Comparison of ENCODE assay signal across 40 mouse cellular contexts in genomic region chr10:77772142-77772541, GRCm38 (mm10). TPM values are rescaled to one million over a fixed set of nuclear protein-coding genes. Genes with fewer than 3 reads are reported as not detected.
"Had no signal": no experiment of that assay in that cellular context is flagged by ENCODE, and none has a peak within 500 bp of the region (broad histone marks: within the 10 kb centered on the region; RNA-seq: fewer than 3 reads in every experiment).

No protein-coding gene starts in this region.

RNA-seq across cellular contexts. Expression of gene Gm3238, which starts 1.0 kb away (rescaled TPM):
- total RNA-seq: left cerebral cortex, postnatal 10 days; left cerebral cortex, postnatal 14 days; left cerebral cortex, postnatal 25 days; left cerebral cortex, postnatal 36 days; left cerebral cortex, postnatal 4 days; liver, adult 2 months; megakaryocyte progenitor cell, adult 5-6 weeks; megakaryocyte, adult 5-6 weeks; megakaryocyte-erythroid progenitor cell, adult 5-6 weeks; midbrain, postnatal 0 days; monocyte, adult 5-6 weeks had no signal
- polyA plus RNA-seq: limb, embryonic 10.5 days; limb, embryonic 11.5 days; limb, embryonic 12.5 days; limb, embryonic 13.5 days; limb, embryonic 14.5 days; limb, embryonic 15.5 days; liver, adult 2 months; liver, embryonic 11.5 days; liver, embryonic 12.5 days; liver, embryonic 13.5 days; liver, embryonic 14.5 days; liver, embryonic 15.5 days; liver, embryonic 16.5 days; liver, postnatal 0 days; lung, adult 2 months; lung, embryonic 14.5 days; lung, embryonic 15.5 days; lung, embryonic 16.5 days; lung, postnatal 0 days; macrophage; midbrain, embryonic 10.5 days; midbrain, embryonic 11.5 days; midbrain, embryonic 12.5 days; midbrain, embryonic 13.5 days; midbrain, embryonic 14.5 days; midbrain, embryonic 15.5 days; midbrain, embryonic 16.5 days; midbrain, postnatal 0 days; myocyte; neural tube, embryonic 11.5 days; neural tube, embryonic 12.5 days had no signal

RNA-seq across cellular contexts. Expression of gene Gm7138, which starts 4.6 kb away (rescaled TPM):
- total RNA-seq: left cerebral cortex, postnatal 10 days; left cerebral cortex, postnatal 14 days; left cerebral cortex, postnatal 25 days; left cerebral cortex, postnatal 36 days; left cerebral cortex, postnatal 4 days; liver, adult 2 months; megakaryocyte progenitor cell, adult 5-6 weeks; megakaryocyte, adult 5-6 weeks; megakaryocyte-erythroid progenitor cell, adult 5-6 weeks; midbrain, postnatal 0 days; monocyte, adult 5-6 weeks had no signal
- polyA plus RNA-seq: limb, embryonic 10.5 days; limb, embryonic 11.5 days; limb, embryonic 12.5 days; limb, embryonic 13.5 days; limb, embryonic 14.5 days; limb, embryonic 15.5 days; liver, adult 2 months; liver, embryonic 11.5 days; liver, embryonic 12.5 days; liver, embryonic 13.5 days; liver, embryonic 14.5 days; liver, embryonic 15.5 days; liver, embryonic 16.5 days; liver, postnatal 0 days; lung, adult 2 months; lung, embryonic 14.5 days; lung, embryonic 15.5 days; lung, embryonic 16.5 days; lung, postnatal 0 days; macrophage; midbrain, embryonic 10.5 days; midbrain, embryonic 11.5 days; midbrain, embryonic 12.5 days; midbrain, embryonic 13.5 days; midbrain, embryonic 14.5 days; midbrain, embryonic 15.5 days; midbrain, embryonic 16.5 days; midbrain, postnatal 0 days; myocyte; neural tube, embryonic 11.5 days; neural tube, embryonic 12.5 days had no signal

RNA-seq across cellular contexts. Expression of gene Gm3250, which starts 10.2 kb away (rescaled TPM):
- total RNA-seq: left cerebral cortex, postnatal 10 days; left cerebral cortex, postnatal 14 days; left cerebral cortex, postnatal 25 days; left cerebral cortex, postnatal 36 days; left cerebral cortex, postnatal 4 days; liver, adult 2 months; megakaryocyte progenitor cell, adult 5-6 weeks; megakaryocyte, adult 5-6 weeks; megakaryocyte-erythroid progenitor cell, adult 5-6 weeks; midbrain, postnatal 0 days; monocyte, adult 5-6 weeks had no signal
- polyA plus RNA-seq: limb, embryonic 10.5 days; limb, embryonic 11.5 days; limb, embryonic 12.5 days; limb, embryonic 13.5 days; limb, embryonic 14.5 days; limb, embryonic 15.5 days; liver, adult 2 months; liver, embryonic 11.5 days; liver, embryonic 12.5 days; liver, embryonic 13.5 days; liver, embryonic 14.5 days; liver, embryonic 15.5 days; liver, embryonic 16.5 days; liver, postnatal 0 days; lung, adult 2 months; lung, embryonic 14.5 days; lung, embryonic 15.5 days; lung, embryonic 16.5 days; lung, postnatal 0 days; macrophage; midbrain, embryonic 10.5 days; midbrain, embryonic 11.5 days; midbrain, embryonic 12.5 days; midbrain, embryonic 13.5 days; midbrain, embryonic 14.5 days; midbrain, embryonic 15.5 days; midbrain, embryonic 16.5 days; midbrain, postnatal 0 days; myocyte; neural tube, embryonic 11.5 days; neural tube, embryonic 12.5 days had no signal

RNA-seq across cellular contexts. Expression of gene Gm3233, which starts 12.7 kb away (rescaled TPM):
- total RNA-seq: left cerebral cortex, postnatal 10 days; left cerebral cortex, postnatal 14 days; left cerebral cortex, postnatal 25 days; left cerebral cortex, postnatal 36 days; left cerebral cortex, postnatal 4 days; liver, adult 2 months; megakaryocyte progenitor cell, adult 5-6 weeks; megakaryocyte, adult 5-6 weeks; megakaryocyte-erythroid progenitor cell, adult 5-6 weeks; midbrain, postnatal 0 days; monocyte, adult 5-6 weeks had no signal
- polyA plus RNA-seq: limb, embryonic 10.5 days; limb, embryonic 11.5 days; limb, embryonic 12.5 days; limb, embryonic 13.5 days; limb, embryonic 14.5 days; limb, embryonic 15.5 days; liver, adult 2 months; liver, embryonic 11.5 days; liver, embryonic 12.5 days; liver, embryonic 13.5 days; liver, embryonic 14.5 days; liver, embryonic 15.5 days; liver, embryonic 16.5 days; liver, postnatal 0 days; lung, adult 2 months; lung, embryonic 14.5 days; lung, embryonic 15.5 days; lung, embryonic 16.5 days; lung, postnatal 0 days; macrophage; midbrain, embryonic 10.5 days; midbrain, embryonic 11.5 days; midbrain, embryonic 12.5 days; midbrain, embryonic 13.5 days; midbrain, embryonic 14.5 days; midbrain, embryonic 15.5 days; midbrain, embryonic 16.5 days; midbrain, postnatal 0 days; myocyte; neural tube, embryonic 11.5 days; neural tube, embryonic 12.5 days had no signal

RNA-seq across cellular contexts. Expression of gene Gm7137, which starts 15.9 kb away (rescaled TPM):
- total RNA-seq: left cerebral cortex, postnatal 10 days; left cerebral cortex, postnatal 14 days; left cerebral cortex, postnatal 25 days; left cerebral cortex, postnatal 36 days; left cerebral cortex, postnatal 4 days; liver, adult 2 months; megakaryocyte progenitor cell, adult 5-6 weeks; megakaryocyte, adult 5-6 weeks; megakaryocyte-erythroid progenitor cell, adult 5-6 weeks; midbrain, postnatal 0 days; monocyte, adult 5-6 weeks had no signal
- polyA plus RNA-seq: limb, embryonic 10.5 days; limb, embryonic 11.5 days; limb, embryonic 12.5 days; limb, embryonic 13.5 days; limb, embryonic 14.5 days; limb, embryonic 15.5 days; liver, adult 2 months; liver, embryonic 11.5 days; liver, embryonic 12.5 days; liver, embryonic 13.5 days; liver, embryonic 14.5 days; liver, embryonic 15.5 days; liver, embryonic 16.5 days; liver, postnatal 0 days; lung, adult 2 months; lung, embryonic 14.5 days; lung, embryonic 15.5 days; lung, embryonic 16.5 days; lung, postnatal 0 days; macrophage; midbrain, embryonic 10.5 days; midbrain, embryonic 11.5 days; midbrain, embryonic 12.5 days; midbrain, embryonic 13.5 days; midbrain, embryonic 14.5 days; midbrain, embryonic 15.5 days; midbrain, embryonic 16.5 days; midbrain, postnatal 0 days; myocyte; neural tube, embryonic 11.5 days; neural tube, embryonic 12.5 days had no signal
